Mouse (Mus musculus): Measurements from ENCODE around the gene Dnajb14.
A peak's percentile ranks its signal among the peaks of the same experiment; 100 is the strongest.
"Not testable (repeated sequence)": the region's sequence is repeated elsewhere in the genome, so short reads cannot be mapped to it uniquely, and the experiment has no call there.

The Dnajb14 gene

GRCm38 (mm10) chr3:137917694-137918171, 50.3 kb downstream of the Dnajb14 start:
- DNase-seq (ENCODE audit: inconsistent age in 2 of 2, low spot score in 1 of 2): no peak

- peak; percentile 91 to 98 for DNase-seq (ENCODE audit: inconsistent age in 2 of 2, low spot score in 1 of 2)
Measured at GRCm38 (mm10) chr3:137918172-137918931, 50.9 kb downstream of the Dnajb14 start, which contains the start of gene Lamtor3. Gene Lamtor3 (plus strand): TSS chr3:137918506.

- peak in 1 of 2 experiments; percentile 58 for DNase-seq (ENCODE audit: inconsistent age in 2 of 2, low spot score in 1 of 2)
Measured at GRCm38 (mm10) chr3:137918932-137919311, 51.4 kb downstream of the Dnajb14 start.

- DNase-seq (ENCODE audit: inconsistent age in 2 of 2, low spot score in 1 of 2): no peak
Measured at GRCm38 (mm10) chr3:137919398-137919797, 51.9 kb downstream of the Dnajb14 start.

- DNase-seq (ENCODE audit: inconsistent age in 2 of 2, low spot score in 1 of 2): no peak
Measured at GRCm38 (mm10) chr3:137920594-137920993, 53.1 kb downstream of the Dnajb14 start.

- DNase-seq (ENCODE audit: inconsistent age in 2 of 2, low spot score in 1 of 2): no peak
Measured at GRCm38 (mm10) chr3:137927010-137927409, 59.5 kb downstream of the Dnajb14 start.

GRCm38 (mm10) chr3:137929940-137930339, 62.5 kb downstream of the Dnajb14 start:
- no peak for DNase-seq (ENCODE audit: inconsistent age in 2 of 2, low spot score in 1 of 2)

- no peak for DNase-seq (ENCODE audit: inconsistent age in 2 of 2, low spot score in 1 of 2)
Measured at GRCm38 (mm10) chr3:137932748-137933147, 65.3 kb downstream of the Dnajb14 start.

GRCm38 (mm10) chr3:137933986-137934385, 66.5 kb downstream of the Dnajb14 start:
- no peak for DNase-seq (ENCODE audit: inconsistent age in 2 of 2, low spot score in 1 of 2)

GRCm38 (mm10) chr3:137935570-137936525, 68.4 kb downstream of the Dnajb14 start:
- DNase-seq (ENCODE audit: inconsistent age in 2 of 2, low spot score in 1 of 2): peak in 1 of 2 experiments; percentile 63

GRCm38 (mm10) chr3:137936541-137936940, 69.1 kb downstream of the Dnajb14 start:
- DNase-seq (ENCODE audit: inconsistent age in 2 of 2, low spot score in 1 of 2): no peak

- DNase-seq (ENCODE audit: inconsistent age in 2 of 2, low spot score in 1 of 2): peak; percentile 66 to 82
Measured at GRCm38 (mm10) chr3:137938608-137939007, 71.1 kb downstream of the Dnajb14 start.

GRCm38 (mm10) chr3:137940757-137941156, 73.3 kb downstream of the Dnajb14 start:
- DNase-seq (ENCODE audit: inconsistent age in 2 of 2, low spot score in 1 of 2): peak; percentile 77 to 94

GRCm38 (mm10) chr3:137941555-137941954, 74.1 kb downstream of the Dnajb14 start:
- DNase-seq (ENCODE audit: inconsistent age in 2 of 2, low spot score in 1 of 2): no peak

GRCm38 (mm10) chr3:137942098-137942622, 74.7 kb downstream of the Dnajb14 start:
- DNase-seq (ENCODE audit: inconsistent age in 2 of 2, low spot score in 1 of 2): no peak

GRCm38 (mm10) chr3:137943737-137944154, 76.3 kb downstream of the Dnajb14 start:
- DNase-seq (ENCODE audit: inconsistent age in 2 of 2, low spot score in 1 of 2): no peak

GRCm38 (mm10) chr3:137946827-137947226, 79.4 kb downstream of the Dnajb14 start:
- DNase-seq (ENCODE audit: inconsistent age in 2 of 2, low spot score in 1 of 2): no peak

GRCm38 (mm10) chr3:137947525-137947924, 80.0 kb downstream of the Dnajb14 start:
- DNase-seq (ENCODE audit: inconsistent age in 2 of 2, low spot score in 1 of 2): no peak

GRCm38 (mm10) chr3:137950191-137950885, 82.9 kb downstream of the Dnajb14 start:
- DNase-seq (ENCODE audit: inconsistent age in 2 of 2, low spot score in 1 of 2): no peak

- not testable (repeated sequence) for DNase-seq (ENCODE audit: inconsistent age in 2 of 2, low spot score in 1 of 2)
Measured at GRCm38 (mm10) chr3:137951302-137951701, 83.8 kb downstream of the Dnajb14 start.

GRCm38 (mm10) chr3:137951819-137952218, 84.3 kb downstream of the Dnajb14 start:
- peak; percentile 63 to 75 for DNase-seq (ENCODE audit: inconsistent age in 2 of 2, low spot score in 1 of 2)

Measured in adrenal gland, adult (tissue).